Mouse (Mus musculus) embryonic fibroblast, embryonic 13.5 days (primary cell): ENCODE data around the gene Lyg2.

Experiments
- CTCF ChIP-seq: IDR thresholded peaks from 2 replicates; pipeline ENCODE4 v1.5.1; 2011; ENCODE audit warnings: mild to moderate bottlenecking, control low read depth, low read length, moderate library complexity, borderline replicate concordance; ENCODE audit not compliant: insufficient read depth
- POLR2A ChIP-seq: IDR thresholded peaks from 2 replicates; pipeline ENCODE4 v1.6.1; 2011; ENCODE audit warnings: low read depth, mild to moderate bottlenecking, control low read depth, low read length, moderate library complexity

- TF ChIP-seq CTCF (no peak), POLR2A (no peak)
These were observed 38.5 kb upstream of the Lyg2 start for GRCm38 (mm10) chr1:37954786-37955185.
